Mouse (Mus musculus) spleen, postnatal 0 days (tissue): Measurements from ENCODE around the gene Sdr42e1. TPM values are rescaled to one million over a fixed set of nuclear protein-coding genes. Genes with fewer than 3 reads are reported as not detected.

ENCODE experiments used
- polyA plus RNA-seq: library from polyadenylated mRNA; unstranded; fragments of >200 nt; fragmentation: Nextera tagmentation; extraction: Ambion mirVana; gene quantifications from 2 replicates; pipeline ENCODE4 v1.2.1, GENCODE M21; 2015

The Sdr42e1 gene
- 0.48 and 0.85 TPM in 2 replicates for polyA plus RNA-seq

GRCm38 (mm10) chr8:117673430-117673830, at the start of gene Sdr42e1:
Gene Sdr42e1, minus strand, starts transcription at chr8:117673689.

GRCm38 (mm10) chr8:117701859-117702258, 28.4 kb upstream of the Sdr42e1 start, which contains the start of gene Hsd17b2:
Gene Hsd17b2, plus strand, starts transcription at chr8:117701904.

Other genes starting within 250 kb of the Sdr42e1 start
- 9.3 and 12.7 TPM in 2 replicates for gene Plcg2, start 175.4 kb downstream of the Sdr42e1 start, polyA plus RNA-seq
- 0.60 and 0.64 TPM in 2 replicates for gene Hsd17b2, start 28.2 kb upstream of the Sdr42e1 start, polyA plus RNA-seq
- 39.8 and 40.1 TPM in 2 replicates for gene Mphosph6, start 128.3 kb upstream of the Sdr42e1 start, polyA plus RNA-seq